Mouse (Mus musculus): ENCODE data around the gene Otop2.

Otop2 gene

DNA sequence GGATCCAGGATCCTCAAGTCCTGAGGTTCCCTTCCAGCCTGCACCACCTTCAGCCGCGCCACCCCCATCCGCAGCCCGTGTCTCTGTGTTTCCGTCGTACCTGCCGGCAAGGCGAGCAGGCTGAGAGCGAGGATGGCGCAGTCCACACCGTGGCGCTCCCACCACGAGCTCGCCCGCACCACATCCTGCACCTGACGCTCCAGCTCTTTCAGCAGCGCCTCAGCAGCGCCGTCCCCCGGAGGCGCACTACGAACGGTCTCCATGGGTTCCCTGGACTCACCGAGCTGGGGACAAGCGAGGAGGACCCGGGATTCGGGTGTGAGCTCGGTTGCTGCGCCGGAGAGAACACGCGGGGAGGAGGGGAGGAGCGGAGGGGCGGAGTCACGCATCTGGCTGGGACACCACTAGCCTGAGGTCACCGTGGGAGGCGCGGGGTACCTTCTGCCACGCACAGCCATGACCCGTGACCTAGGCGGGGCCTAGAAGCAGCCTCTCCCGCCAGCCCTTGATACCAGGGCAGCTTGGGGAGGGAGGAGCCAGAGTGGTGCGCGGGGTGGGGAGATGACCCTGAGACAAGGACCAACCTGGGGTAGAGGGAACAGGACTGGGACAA lies 9.6 kb upstream of the Otop2 start, which contains the start of gene Fads6:
Gene Fads6, minus strand, starts transcription at position 450 of the 613 bp plus-strand sequence.
- DNase-seq (ENCODE audit: low read depth, low spot score) = peak; percentile 88

- DNase-seq (ENCODE audit: low read depth, low spot score) = no peak
These were observed 8.8 kb upstream of the Otop2 start for GRCm38 (mm10) chr11:115298160-115298559.

- no peak for DNase-seq (ENCODE audit: low read depth, low spot score)
These were observed 6.2 kb upstream of the Otop2 start for GRCm38 (mm10) chr11:115300745-115301144.

- no peak for DNase-seq (ENCODE audit: low read depth, low spot score)
These were observed 5.6 kb upstream of the Otop2 start for GRCm38 (mm10) chr11:115301351-115301750.

GRCm38 (mm10) chr11:115303167-115303566 lies 3.8 kb upstream of the Otop2 start:
- DNase-seq (ENCODE audit: low read depth, low spot score) = no peak

- DNase-seq (ENCODE audit: low read depth, low spot score) = no peak
These were observed 1.8 kb downstream of the Otop2 start for GRCm38 (mm10) chr11:115308781-115309180.

GRCm38 (mm10) chr11:115314249-115314648 lies 7.3 kb downstream of the Otop2 start:
- DNase-seq (ENCODE audit: low read depth, low spot score) = no peak

DNA sequence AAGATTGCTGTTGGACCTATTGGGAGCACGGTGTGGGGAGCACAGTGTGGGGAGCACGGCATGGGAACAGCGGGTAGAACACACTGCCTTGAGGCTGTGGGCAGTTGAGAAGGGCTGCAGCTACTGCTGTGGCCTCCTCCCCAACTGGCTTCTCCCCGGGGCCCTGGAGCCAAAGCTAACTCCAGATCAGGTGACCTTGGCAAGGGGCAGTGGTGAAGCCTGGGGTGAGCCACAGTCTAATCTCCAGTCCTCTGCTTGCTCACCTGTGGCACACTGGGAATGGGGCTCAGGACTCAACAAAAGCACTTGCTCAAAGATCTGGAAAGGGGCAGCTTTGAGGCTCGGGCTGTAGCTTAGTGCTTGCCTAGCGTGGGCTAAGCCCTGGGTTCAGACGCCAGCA lies 10.2 kb downstream of the Otop2 start:
- DNase-seq (ENCODE audit: low read depth, low spot score) = no peak

- DNase-seq (ENCODE audit: low read depth, low spot score) = no peak
These were observed 11.5 kb downstream of the Otop2 start for GRCm38 (mm10) chr11:115318245-115319027.

DNA sequence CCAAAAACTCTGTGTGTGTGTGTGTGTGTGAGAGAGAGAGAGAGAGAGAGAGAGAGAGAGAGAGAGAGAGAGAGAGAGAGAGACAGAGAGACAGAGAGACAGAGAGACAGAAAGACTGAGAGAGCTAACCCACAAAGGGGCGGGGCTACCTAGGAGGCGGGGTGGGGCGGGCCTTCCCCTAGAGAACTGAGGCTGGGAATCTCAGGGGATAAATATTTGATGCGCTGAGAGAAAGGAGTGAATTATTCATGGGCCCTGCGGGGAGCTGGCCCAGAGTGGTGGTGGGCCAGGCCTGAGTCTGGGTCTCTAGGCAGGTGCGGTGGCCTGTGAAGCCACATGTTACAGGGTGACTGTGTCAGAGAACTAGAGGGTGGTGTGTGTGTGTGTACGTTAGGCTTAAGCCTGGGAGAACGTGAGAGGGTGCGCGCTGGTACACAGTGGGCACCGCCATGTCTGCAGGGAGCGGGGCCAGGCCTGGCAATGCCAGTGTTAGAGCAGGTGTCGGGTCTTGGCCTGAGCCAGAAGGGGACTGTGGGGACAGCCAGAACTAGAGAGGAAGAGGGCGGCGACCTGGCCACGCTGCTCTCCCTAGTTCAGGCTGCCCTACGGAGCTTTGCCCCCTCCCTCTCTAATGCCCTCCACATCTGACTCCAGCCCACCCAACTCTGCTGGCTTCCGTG lies 12.9 kb downstream of the Otop2 start:
- DNase-seq (ENCODE audit: low read depth, low spot score) = peak; percentile 31

GRCm38 (mm10) chr11:115321906-115322693 lies 15.1 kb downstream of the Otop2 start, which contains the start of gene Ush1g:
Gene Ush1g, minus strand, starts transcription at chr11:115322041.
- DNase-seq (ENCODE audit: low read depth, low spot score) = peak; percentile 82

DNA sequence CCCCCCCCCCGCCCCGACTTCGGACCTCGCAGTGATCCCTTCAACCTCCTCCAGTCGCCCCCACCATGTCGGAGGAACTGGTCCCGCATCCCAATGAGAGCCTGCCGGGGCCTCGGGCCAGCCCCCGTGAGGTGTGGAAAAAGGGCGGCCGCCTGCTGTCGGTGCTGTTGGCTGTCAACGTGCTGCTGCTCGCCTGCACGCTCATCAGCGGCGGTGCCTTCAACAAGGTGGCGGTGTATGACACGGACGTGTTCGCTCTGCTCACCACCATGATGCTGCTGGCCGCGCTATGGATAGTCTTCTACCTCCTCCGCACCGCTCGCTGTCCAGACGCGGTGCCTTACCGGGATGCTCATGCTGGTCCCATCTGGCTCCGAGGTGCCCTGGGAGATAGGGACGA lies 16.4 kb downstream of the Otop2 start:
- DNase-seq (ENCODE audit: low read depth, low spot score) = peak; percentile 11

- DNase-seq (ENCODE audit: low read depth, low spot score) = no peak
These were observed 19.8 kb downstream of the Otop2 start for GRCm38 (mm10) chr11:115326730-115327129.

DNA sequence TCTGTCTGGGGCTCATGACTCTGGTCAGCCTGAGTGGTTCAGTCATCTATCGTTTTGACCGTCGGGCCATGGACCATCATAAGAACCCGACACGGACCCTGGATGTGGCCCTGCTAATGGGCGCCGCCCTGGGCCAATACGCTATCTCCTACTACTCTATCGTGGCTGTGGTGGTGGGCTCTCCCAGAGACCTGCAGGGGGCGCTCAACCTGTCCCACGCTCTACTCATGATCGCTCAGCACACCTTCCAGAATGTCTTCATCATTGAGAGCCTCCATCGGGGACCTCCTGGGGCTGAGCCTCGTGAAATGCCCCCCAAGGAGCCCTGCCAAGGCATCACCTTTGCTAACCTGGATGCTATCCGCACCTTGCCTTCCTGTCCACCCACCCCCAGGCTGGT lies 22.4 kb downstream of the Otop2 start:
- DNase-seq (ENCODE audit: low read depth, low spot score) = peak; percentile 58

- no peak for DNase-seq (ENCODE audit: low read depth, low spot score)
These were observed 27.6 kb downstream of the Otop2 start, which contains the start of gene Otop3 for GRCm38 (mm10) chr11:115334531-115334930. Gene Otop3, plus strand, starts transcription at chr11:115334731.

GRCm38 (mm10) chr11:115335223-115335622 lies 28.3 kb downstream of the Otop2 start:
- no peak for DNase-seq (ENCODE audit: low read depth, low spot score)

- DNase-seq (ENCODE audit: low read depth, low spot score) = no peak
These were observed 29.2 kb downstream of the Otop2 start for GRCm38 (mm10) chr11:115336115-115336514.

DNA sequence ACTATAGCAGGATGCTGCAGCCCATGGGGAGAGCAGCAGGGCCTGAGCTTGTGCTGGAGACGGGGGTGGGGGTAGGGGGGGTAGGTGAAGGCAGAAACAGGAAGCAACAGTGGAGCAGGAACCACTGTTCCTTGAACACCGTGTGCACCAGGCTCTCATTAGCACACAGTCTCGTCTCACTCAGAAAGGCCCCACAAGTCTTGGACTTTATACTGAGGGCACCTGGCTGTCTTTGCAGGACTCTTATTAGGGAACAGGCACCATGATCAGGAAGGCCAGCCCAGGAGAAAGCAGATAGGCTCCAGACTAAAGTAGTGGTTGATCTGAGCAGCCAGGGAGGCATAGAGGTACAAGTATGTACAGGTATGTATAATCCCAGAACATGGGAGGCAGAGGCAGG lies 30.4 kb downstream of the Otop2 start:
- no peak for DNase-seq (ENCODE audit: low read depth, low spot score)

GRCm38 (mm10) chr11:115337826-115338225 lies 30.9 kb downstream of the Otop2 start:
- no peak for DNase-seq (ENCODE audit: low read depth, low spot score)

DNA sequence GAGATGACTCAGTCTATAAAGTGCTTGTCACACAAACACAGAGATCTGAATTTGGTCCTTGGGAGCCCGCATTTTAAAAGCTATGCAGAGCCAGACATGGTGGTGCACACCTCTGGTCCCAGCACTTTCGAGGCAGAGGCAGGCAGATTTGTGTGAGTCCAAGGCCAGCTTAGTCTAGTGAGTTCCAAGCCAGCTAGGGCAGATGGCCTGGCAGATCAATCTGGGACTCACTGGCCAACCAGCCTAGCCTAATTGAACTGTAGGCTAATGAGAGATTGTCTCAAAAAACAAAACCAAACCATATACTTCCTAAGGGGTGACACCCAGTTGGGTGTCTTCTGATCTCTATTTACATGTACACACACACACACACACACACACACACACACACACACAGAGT lies 34.3 kb downstream of the Otop2 start:
- DNase-seq (ENCODE audit: low read depth, low spot score) = no peak

DNA sequence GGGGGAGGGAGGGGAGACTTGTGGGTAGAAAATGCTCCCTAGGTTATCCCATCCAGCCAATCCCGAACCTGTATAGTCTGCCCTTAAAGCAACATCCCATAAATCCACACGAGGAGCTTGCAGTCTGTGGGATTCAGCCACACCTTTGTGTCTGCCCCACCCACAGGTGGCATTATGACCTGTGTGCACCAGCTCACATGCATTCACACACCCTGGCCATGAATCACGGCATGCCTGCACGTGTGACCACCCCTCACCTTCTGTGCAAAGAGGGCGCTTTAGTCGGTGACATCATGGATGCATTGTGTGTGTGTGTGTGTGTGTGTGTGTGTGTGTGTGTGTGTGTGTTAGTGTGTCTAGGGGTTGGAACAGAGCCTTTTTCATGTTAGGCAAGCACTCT lies 34.9 kb downstream of the Otop2 start:
- DNase-seq (ENCODE audit: low read depth, low spot score) = no peak

- no peak for DNase-seq (ENCODE audit: low read depth, low spot score)
These were observed 38.0 kb downstream of the Otop2 start for GRCm38 (mm10) chr11:115344967-115345366.
